11 mouse cellular contexts compared by ENCODE assay signal in genomic region chr16:45249761-45250160, GRCm38 (mm10).
"Had no signal": no experiment of that assay in that cellular context is flagged by ENCODE, and none has a peak within 500 bp of the region (broad histone marks: within the 10 kb centered on the region; RNA-seq: fewer than 3 reads in every experiment).

No protein-coding gene starts in this region.

- H3K9ac ChIP-seq: liver, embryonic 13.5 days; lung, embryonic 15.5 days had no signal

- H3K9me3 ChIP-seq: liver, embryonic 13.5 days; lung, embryonic 15.5 days; megakaryocyte, embryonic 14.5 days; midbrain, embryonic 10.5 days had no signal

- H3K36me3 ChIP-seq: liver, embryonic 13.5 days; lung, embryonic 15.5 days; midbrain, embryonic 10.5 days had no signal

- DNase-seq: layer of hippocampus, postnatal 36 days; liver, embryonic 13.5 days; lung, postnatal 10 days; lung, postnatal 36 days; thymus, adult 18-20 months; thymus, postnatal 36 days had no signal

- H3K4me3 ChIP-seq: left cerebral cortex, adult 2 months; liver, embryonic 13.5 days; lung, embryonic 15.5 days; megakaryocyte, embryonic 14.5 days; midbrain, embryonic 10.5 days had no signal

- H3K4me2 ChIP-seq: liver, embryonic 13.5 days; lung, embryonic 15.5 days had no signal

- ATAC-seq: intestine, postnatal 0 days had no signal

- H3K27ac ChIP-seq: left cerebral cortex, adult 2 months; liver, embryonic 13.5 days; lung, embryonic 15.5 days; midbrain, embryonic 10.5 days had no signal

- H3K4me1 ChIP-seq: liver, embryonic 13.5 days; lung, embryonic 15.5 days had no signal

- H3K27me3 ChIP-seq: liver, embryonic 13.5 days; lung, embryonic 15.5 days; megakaryocyte, embryonic 14.5 days had no signal
